Mouse (Mus musculus): ENCODE measurements around the gene Ctxn1. TPM values are rescaled to one million over a fixed set of nuclear protein-coding genes. Genes with fewer than 3 reads are reported as not detected.

Ctxn1 gene
- total and polyA plus RNA-seq, 2 experiments from 2014 or later = 78.5 to 250 TPM

DNA sequence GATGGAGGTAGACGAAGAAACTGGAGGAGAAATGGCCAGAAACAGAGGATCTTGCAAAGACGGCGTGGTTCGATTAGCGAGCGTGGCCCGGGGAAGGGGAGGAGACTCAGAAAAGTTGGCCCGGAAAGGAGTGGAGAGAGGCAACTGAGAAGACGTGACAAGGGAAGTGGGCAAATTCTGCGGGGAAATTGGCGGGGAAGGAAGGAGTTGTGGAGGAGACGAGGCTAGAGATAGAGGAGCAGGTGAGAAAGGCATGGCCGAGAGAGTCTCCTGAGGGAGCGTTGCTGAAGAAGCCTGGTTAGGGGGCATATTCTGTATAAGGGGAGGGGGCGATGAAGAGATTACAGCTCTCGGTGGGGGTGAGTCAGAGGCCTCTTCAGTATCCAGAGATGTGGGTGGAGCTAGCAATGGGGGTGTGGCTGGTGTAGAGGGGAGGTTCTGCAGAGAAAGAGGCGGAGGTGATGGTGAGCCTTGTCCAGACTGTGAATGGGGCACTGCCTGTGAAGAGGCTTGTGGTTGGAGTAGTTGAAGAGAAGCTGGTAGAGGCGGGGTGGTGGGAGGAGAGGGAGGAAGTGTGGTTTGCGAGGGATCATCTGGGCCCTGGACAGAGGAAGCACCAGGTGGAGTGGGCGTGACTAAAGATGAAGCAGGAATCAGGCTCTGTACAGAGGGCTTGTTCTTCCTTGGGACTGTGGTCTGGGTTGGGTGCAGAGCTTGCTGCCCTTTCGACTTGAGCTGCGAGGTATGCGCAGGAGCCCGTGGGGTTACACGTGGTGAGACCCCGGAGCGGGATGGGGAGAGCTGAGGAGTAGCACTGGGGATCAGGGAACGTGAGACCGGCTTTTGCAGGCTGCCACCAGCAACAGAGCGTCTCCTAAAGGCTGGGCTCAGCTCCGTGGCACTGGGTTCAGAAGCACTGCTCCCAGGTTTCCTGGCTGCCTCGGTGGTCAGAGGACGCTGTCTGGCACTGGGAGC is 44.8 kb downstream of the Ctxn1 start:
- DNase-seq (ENCODE audit: low spot score) (no peak), ATAC-seq (ENCODE audit: low FRiP score) (no peak)
- Histone ChIP-seq H3K27ac (ENCODE audit: low read depth, low read length) (peak overlapping the region; percentile 63), H3K4me3 (ENCODE audit: low read depth, low read length) (peak overlapping the region; percentile 47), H3K9ac (replicated peaks; ENCODE audit: low read length, poor library complexity, severe bottlenecking) (peak overlapping the region; percentile 64), H3K4me2 (ENCODE audit: low read depth, low read length, poor library complexity, severe bottlenecking) (peak overlapping the region; percentile 97), H3K9me3 (ENCODE audit: low read length) (no peaks in the 10 kb centered on the region), H3K4me1 (ENCODE audit: insufficient read depth, low read length) (peaks cover 16% of the 10 kb centered on the region; the same call in 1 of the 2 replicates), H3K27me3 (ENCODE audit: insufficient read depth, low read length) (no peaks in the 10 kb centered on the region), H3K36me3 (ENCODE audit: insufficient read depth, low read length) (peaks cover 7% of the 10 kb centered on the region; the same call in 1 of the 2 replicates)
- WGBS = 18% methylated on average over 32 of the region's 33 CpGs
- no peak for TF ChIP-seq CTCF (IDR thresholded peaks at IDR 0.05)

DNA sequence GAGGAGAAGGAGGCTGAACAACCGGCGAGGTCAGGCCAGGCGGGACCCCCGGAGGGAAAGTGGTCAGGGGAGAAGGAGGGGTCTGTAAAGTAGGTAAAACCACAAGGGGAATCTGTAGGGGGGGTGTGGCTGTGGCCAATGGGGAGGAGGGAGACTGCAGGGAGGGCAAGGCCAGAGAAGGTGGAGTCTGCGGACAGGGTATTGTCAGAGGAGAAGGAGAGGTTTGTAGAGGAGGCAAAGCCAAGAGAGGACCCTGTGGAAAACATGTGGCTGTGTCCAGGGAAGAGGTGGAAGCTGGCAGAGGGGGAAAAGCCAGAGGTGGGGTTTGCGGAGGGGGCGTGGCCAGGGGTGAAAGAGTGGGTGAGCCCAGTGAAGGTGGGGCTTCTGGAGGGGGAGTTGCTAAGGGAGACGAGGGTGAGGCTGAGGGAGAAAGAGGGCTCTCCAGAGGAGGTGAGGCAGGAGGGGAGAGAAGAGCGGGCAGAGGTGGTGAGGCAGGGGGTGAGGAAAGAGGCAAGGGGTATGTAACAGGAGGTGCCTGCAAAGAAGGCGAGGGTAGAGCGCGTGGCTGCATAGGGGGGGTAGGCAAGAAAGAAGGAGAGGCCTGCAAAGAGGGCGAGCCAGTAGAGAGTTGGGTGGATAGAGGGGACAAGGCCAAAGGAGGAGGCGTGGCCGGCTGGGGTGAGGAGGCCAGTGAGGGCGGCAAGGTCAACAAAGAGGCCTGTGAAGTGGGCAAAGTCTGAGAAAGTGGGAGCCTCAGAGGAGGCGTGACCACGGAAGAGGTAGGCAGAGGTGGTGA is 45.7 kb downstream of the Ctxn1 start:
- H3K4me3 ChIP-seq (ENCODE audit: low read depth, low read length) = peak overlapping the region; percentile 47
- DNase-seq (ENCODE audit: low spot score) (no peak), ATAC-seq (ENCODE audit: low FRiP score) (no peak)
- H3K4me1 ChIP-seq (ENCODE audit: insufficient read depth, low read length) = peaks cover 16% of the 10 kb centered on the region; the same call in 1 of the 2 replicates
- H3K27me3 ChIP-seq (ENCODE audit: insufficient read depth, low read length) = no peaks in the 10 kb centered on the region
- H3K36me3 ChIP-seq (ENCODE audit: insufficient read depth, low read length) = peaks cover 7% of the 10 kb centered on the region; the same call in 1 of the 2 replicates
- whole genome bisulfite sequencing = 8% methylated on average over 18 of the region's 18 CpGs
- H3K9me3 ChIP-seq (ENCODE audit: low read length) = no peaks in the 10 kb centered on the region
- H3K4me2 ChIP-seq (ENCODE audit: low read depth, low read length, poor library complexity, severe bottlenecking) = peak overlapping the region; percentile 97
- peak overlapping the region; percentile 64 for H3K9ac ChIP-seq (replicated peaks; ENCODE audit: low read length, poor library complexity, severe bottlenecking)
- peak overlapping the region; percentile 63 for H3K27ac ChIP-seq (ENCODE audit: low read depth, low read length)
- TF ChIP-seq CTCF (IDR thresholded peaks at IDR 0.05) = no peak

- H3K4me2 ChIP-seq (ENCODE audit: low read depth, low read length, poor library complexity, severe bottlenecking) = peak overlapping the region; percentile 97
- WGBS = 3% methylated on average over 25 of the region's 25 CpGs
- no peaks in the 10 kb centered on the region for H3K9me3 ChIP-seq (ENCODE audit: low read length)
- DNase-seq (ENCODE audit: low spot score) (no peak), ATAC-seq (ENCODE audit: low FRiP score) (no peak)
- TF ChIP-seq CTCF (IDR thresholded peaks at IDR 0.05) = no peak
- no peaks in the 10 kb centered on the region for H3K27me3 ChIP-seq (ENCODE audit: insufficient read depth, low read length)
- peak overlapping the region; percentile 47 for H3K4me3 ChIP-seq (ENCODE audit: low read depth, low read length)
- peaks cover 16% of the 10 kb centered on the region; the same call in 1 of the 2 replicates for H3K4me1 ChIP-seq (ENCODE audit: insufficient read depth, low read length)
- H3K27ac ChIP-seq (ENCODE audit: low read depth, low read length) = peak overlapping the region; percentile 63
- peak overlapping the region; percentile 64 for H3K9ac ChIP-seq (replicated peaks; ENCODE audit: low read length, poor library complexity, severe bottlenecking)
- peaks cover 7% of the 10 kb centered on the region for H3K36me3 ChIP-seq (ENCODE audit: insufficient read depth, low read length)
Observed at GRCm38 (mm10) chr8:4212809-4213209, 46.3 kb downstream of the Ctxn1 start.

DNA sequence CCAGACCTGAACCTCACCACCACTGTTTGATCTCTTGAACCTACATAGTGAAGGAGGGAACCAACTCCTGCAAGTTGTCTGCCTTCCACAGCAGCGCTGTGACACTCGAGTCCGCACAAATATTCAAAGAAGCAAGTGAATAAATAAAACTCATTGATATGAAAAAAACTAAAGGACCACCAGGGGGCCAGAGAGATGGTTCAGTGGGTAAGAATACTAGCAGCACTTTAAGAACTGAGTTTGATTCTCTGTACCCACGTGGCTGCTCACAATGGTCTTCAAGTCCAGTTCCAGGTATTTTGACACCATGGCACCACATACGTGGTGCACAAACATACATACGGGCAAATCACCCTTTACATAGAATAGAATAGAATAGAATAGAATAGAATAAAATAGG is 48.0 kb downstream of the Ctxn1 start:
- no peak for DNase-seq (ENCODE audit: low spot score)
- H3K36me3 ChIP-seq (ENCODE audit: insufficient read depth, low read length) = peaks cover 15% of the 10 kb centered on the region
- H3K9me3 ChIP-seq (ENCODE audit: low read length) = no peaks in the 10 kb centered on the region
- no peak for ATAC-seq (ENCODE audit: low FRiP score)
- peaks cover 16% of the 10 kb centered on the region; the same call in 1 of the 2 replicates for H3K4me1 ChIP-seq (ENCODE audit: insufficient read depth, low read length)
- no peaks in the 10 kb centered on the region for H3K27me3 ChIP-seq (ENCODE audit: insufficient read depth, low read length)
- H3K9ac ChIP-seq (replicated peaks; ENCODE audit: low read length, poor library complexity, severe bottlenecking) = no peak overlapping the region
- TF ChIP-seq CTCF (IDR thresholded peaks at IDR 0.05) = peak; percentile 53
- H3K4me2 ChIP-seq (ENCODE audit: low read depth, low read length, poor library complexity, severe bottlenecking) = no peak overlapping the region
- WGBS = 67% methylated on average over 6 of the region's 6 CpGs
- H3K27ac ChIP-seq (ENCODE audit: low read depth, low read length) = no peak overlapping the region
- H3K4me3 ChIP-seq (ENCODE audit: low read depth, low read length) = no peak overlapping the region

Other genes with a start within 250 kb of the Ctxn1 start
- 0.55 TPM in 1 of 2 replicates, not detected in the other for gene Cd209f, start 153.4 kb downstream of the Ctxn1 start, total RNA-seq (2014; rRNA removed)
- 0.49 and 0.90 TPM in 2 replicates for gene Cd209f, start 153.4 kb downstream of the Ctxn1 start, polyA plus RNA-seq (2015; fragmentation: Nextera tagmentation; extraction: Ambion mirVana)
- gene Cd209g, start 125.2 kb downstream of the Ctxn1 start, total RNA-seq (2014; rRNA removed) = not detected in 2 replicates
- gene Cd209g, start 125.2 kb downstream of the Ctxn1 start, polyA plus RNA-seq (2015; fragmentation: Nextera tagmentation; extraction: Ambion mirVana) = not detected in 2 replicates
- gene Evi5l, start 92.7 kb downstream of the Ctxn1 start, total RNA-seq (2014; rRNA removed) = 229 and 238 TPM in 2 replicates
- 108 and 111 TPM in 2 replicates for gene Evi5l, start 92.7 kb downstream of the Ctxn1 start, polyA plus RNA-seq (2015; fragmentation: Nextera tagmentation; extraction: Ambion mirVana)
- 17.9 and 19.4 TPM in 2 replicates for gene Prr36, start 41.8 kb downstream of the Ctxn1 start, total RNA-seq (2014; rRNA removed)
- 28.1 and 33.1 TPM in 2 replicates for gene Prr36, start 41.8 kb downstream of the Ctxn1 start, polyA plus RNA-seq (2015; fragmentation: Nextera tagmentation; extraction: Ambion mirVana)
- not detected in 2 replicates for gene Lrrc8e, start 32.4 kb downstream of the Ctxn1 start, total RNA-seq (2014; rRNA removed)
- gene Lrrc8e, start 32.4 kb downstream of the Ctxn1 start, polyA plus RNA-seq (2015; fragmentation: Nextera tagmentation; extraction: Ambion mirVana) = 0.12 TPM in 1 of 2 replicates, not detected in the other
- gene Map2k7, start 20.5 kb downstream of the Ctxn1 start, total RNA-seq (2014; rRNA removed) = 32.8 and 42.3 TPM in 2 replicates
- 29.3 and 29.4 TPM in 2 replicates for gene Map2k7, start 20.5 kb downstream of the Ctxn1 start, polyA plus RNA-seq (2015; fragmentation: Nextera tagmentation; extraction: Ambion mirVana)
- 0.11 and 0.61 TPM in 2 replicates for gene Gm49320, start 20.4 kb downstream of the Ctxn1 start, total RNA-seq (2014; rRNA removed)
- 0.45 and 0.85 TPM in 2 replicates for gene Gm49320, start 20.4 kb downstream of the Ctxn1 start, polyA plus RNA-seq (2015; fragmentation: Nextera tagmentation; extraction: Ambion mirVana)
- gene Tgfbr3l, start 11.1 kb downstream of the Ctxn1 start, total RNA-seq (2014; rRNA removed) = 8.2 and 15.3 TPM in 2 replicates
- gene Tgfbr3l, start 11.1 kb downstream of the Ctxn1 start, polyA plus RNA-seq (2015; fragmentation: Nextera tagmentation; extraction: Ambion mirVana) = 3.5 and 5.1 TPM in 2 replicates
- gene Snapc2, start 6.2 kb downstream of the Ctxn1 start, total RNA-seq (2014; rRNA removed) = 60.4 and 74.3 TPM in 2 replicates
- 64.8 and 68.1 TPM in 2 replicates for gene Snapc2, start 6.2 kb downstream of the Ctxn1 start, polyA plus RNA-seq (2015; fragmentation: Nextera tagmentation; extraction: Ambion mirVana)
- gene Timm44, start 16.6 kb upstream of the Ctxn1 start, total RNA-seq (2014; rRNA removed) = 58.0 and 58.5 TPM in 2 replicates
- gene Timm44, start 16.6 kb upstream of the Ctxn1 start, polyA plus RNA-seq (2015; fragmentation: Nextera tagmentation; extraction: Ambion mirVana) = 50.5 and 52.7 TPM in 2 replicates
- 4.9 and 13.0 TPM in 2 replicates for gene Ccl25, start 65.9 kb upstream of the Ctxn1 start, total RNA-seq (2014; rRNA removed)
- 14.7 and 16.3 TPM in 2 replicates for gene Ccl25, start 65.9 kb upstream of the Ctxn1 start, polyA plus RNA-seq (2015; fragmentation: Nextera tagmentation; extraction: Ambion mirVana)
- 70.6 and 73.3 TPM in 2 replicates for gene Elavl1, start 66.1 kb upstream of the Ctxn1 start, total RNA-seq (2014; rRNA removed)
- 50.0 and 54.3 TPM in 2 replicates for gene Elavl1, start 66.1 kb upstream of the Ctxn1 start, polyA plus RNA-seq (2015; fragmentation: Nextera tagmentation; extraction: Ambion mirVana)
- 38.3 and 40.1 TPM in 2 replicates for gene Cers4, start 233.8 kb upstream of the Ctxn1 start, total RNA-seq (2014; rRNA removed)
- 55.3 and 59.7 TPM in 2 replicates for gene Cers4, start 233.8 kb upstream of the Ctxn1 start, polyA plus RNA-seq (2015; fragmentation: Nextera tagmentation; extraction: Ambion mirVana)

All from midbrain, postnatal 0 days (tissue).